ENCODE assay signal across 7 mouse cellular contexts in genomic region chr16:43334411-43335150, GRCm38 (mm10).
A peak's percentile ranks its signal among the peaks of the same experiment; 100 is the strongest.
DNase-seq lines count a peak whose midpoint lies in the region; ATAC-seq and TF ChIP-seq lines count a peak whose summit lies in the region.

No protein-coding gene starts in this region.

- no peaks in the 10 kb centered on the region; the same call in 1 of the 2 replicates for H3K4me1 ChIP-seq in embryonic fibroblast, embryonic 13.5 days (ENCODE audit: control insufficient read depth, insufficient read depth, low read length)
- peaks cover 17% of the 10 kb centered on the region; the same call in 1 of the 2 replicates for H3K4me1 ChIP-seq in heart, postnatal 0 days (ENCODE audit: control insufficient read depth, insufficient read depth)
- peaks cover 13% of the 10 kb centered on the region; the same call in 1 of the 2 replicates for H3K4me1 ChIP-seq in lung, postnatal 0 days (ENCODE audit: insufficient read depth, low read depth, low read length)

- peak overlapping the region; percentile 49 for H3K4me2 ChIP-seq in heart, postnatal 0 days (ENCODE audit: low read depth, low read length)
- H3K4me2 ChIP-seq in lung, postnatal 0 days (replicated peaks; ENCODE audit: low read depth, low read length), result peak overlapping the region; percentile 36

- ATAC-seq in heart, postnatal 0 days (ENCODE audit: insufficient read depth, low read depth), result peak; percentile 30; the same call in 1 of the 2 replicates
- ATAC-seq in lung, postnatal 0 days, result 0 out of 2 replicates have a peak, but pooled peaks have one; percentile 45

- DNase-seq in 3T3-L1 (ENCODE audit: low read depth, low spot score) (peak; percentile 37), MN1 (ENCODE audit: low spot score) (peak; percentile 26)
- DNase-seq in heart, postnatal 0 days (ENCODE audit: low spot score), result peak; percentile 54
- DNase-seq in lung, postnatal 0 days (ENCODE audit: low spot score), result peak; percentile 50
- DNase-seq in testis, postnatal 10 days (ENCODE audit: low spot score), result peak; percentile 48
- no peak for DNase-seq in thymus, postnatal 25 days

- H3K9me3 ChIP-seq in heart, postnatal 0 days (replicated peaks; ENCODE audit: control insufficient read depth, low read length), result no peaks in the 10 kb centered on the region
- H3K9me3 ChIP-seq in lung, postnatal 0 days (ENCODE audit: low read length), result no peaks in the 10 kb centered on the region

- H3K9ac ChIP-seq in heart, postnatal 0 days (replicated peaks; ENCODE audit: low read depth, low read length), result peak overlapping the region; percentile 8; the same call in 1 of the 2 replicates
- no peak overlapping the region for H3K9ac ChIP-seq in lung, postnatal 0 days (replicated peaks; ENCODE audit: low read depth)

- TF ChIP-seq EP300 in heart, postnatal 0 days (IDR thresholded peaks at IDR 0.05; ENCODE audit: low read depth), result no peak
- TF ChIP-seq EP300 in lung, postnatal 0 days (IDR thresholded peaks at IDR 0.05), result peak; percentile 8; the same call in 1 of the 2 replicates

- TF ChIP-seq CTCF in embryonic fibroblast, embryonic 13.5 days (IDR thresholded peaks at IDR 0.05; ENCODE audit: borderline replicate concordance, insufficient read depth, low read length), result no peak
- no peak for TF ChIP-seq CTCF in heart, postnatal 0 days (IDR thresholded peaks at IDR 0.05; ENCODE audit: low read depth)
- no peak for TF ChIP-seq CTCF in lung, postnatal 0 days (IDR thresholded peaks at IDR 0.05)

- no peaks in the 10 kb centered on the region for H3K36me3 ChIP-seq in heart, postnatal 0 days (replicated peaks; ENCODE audit: control insufficient read depth, insufficient read depth, low read length)
- no peaks in the 10 kb centered on the region for H3K36me3 ChIP-seq in lung, postnatal 0 days (ENCODE audit: insufficient read depth, low read length)

- no peak overlapping the region for H3K4me3 ChIP-seq in embryonic fibroblast, embryonic 13.5 days (ENCODE audit: insufficient read depth, low read length)
- H3K4me3 ChIP-seq in heart, postnatal 0 days (ENCODE audit: low read depth, low read length), result no peak overlapping the region
- H3K4me3 ChIP-seq in lung, postnatal 0 days (ENCODE audit: low read depth, low read length), result no peak overlapping the region

- H3K27ac ChIP-seq in embryonic fibroblast, embryonic 13.5 days (ENCODE audit: insufficient read depth, low read length), result peak overlapping the region; percentile 60; the same call in 1 of the 2 replicates
- H3K27ac ChIP-seq in heart, postnatal 0 days (ENCODE audit: low read depth), result peak overlapping the region; percentile 83
- H3K27ac ChIP-seq in lung, postnatal 0 days (ENCODE audit: low read length), result peak overlapping the region; percentile 74

- 26% methylated on average over 11 of the region's 11 CpGs for WGBS in heart, postnatal 0 days
- WGBS in lung, postnatal 0 days, result 14% methylated on average over 11 of the region's 11 CpGs

- no peak for TF ChIP-seq POLR2A in embryonic fibroblast, embryonic 13.5 days (IDR thresholded peaks at IDR 0.05; ENCODE audit: low read depth, low read length)

- H3K27me3 ChIP-seq in heart, postnatal 0 days (ENCODE audit: control insufficient read depth, insufficient read depth, low read length), result no peaks in the 10 kb centered on the region
- H3K27me3 ChIP-seq in lung, postnatal 0 days (replicated peaks; ENCODE audit: insufficient read depth, low read length), result no peaks in the 10 kb centered on the region
